Mouse (Mus musculus) heart, postnatal 36 days (tissue): Measurements from ENCODE around the gene Slc23a4. TPM values are rescaled to one million over a fixed set of nuclear protein-coding genes. Genes with fewer than 3 reads are reported as not detected.

Source experiments
- total RNA-seq, 2 experiments: library from RNA; stranded (reverse); gene quantifications; 2 replicates each; pipeline ENCODE4 v1.2.3; 2021

Gene Slc23a4
- total RNA-seq, 2 experiments from 2014 or later, result 0.27 to 1.2 TPM

Other genes starting within 250 kb of the Slc23a4 start
- 1 to 10 TPM; 3.1 to 3.9 TPM for gene Agbl3, start 208.0 kb downstream of the Slc23a4 start, total RNA-seq
- gene Tmem140, start 125.3 kb downstream of the Slc23a4 start, total RNA-seq, result 10 to 100 TPM; 34.9 to 38.0 TPM
- gene Cyren, start 110.3 kb downstream of the Slc23a4 start, total RNA-seq, result 1 to 10 TPM; 2.3 to 3.5 TPM
- gene Wdr91, start 77.5 kb downstream of the Slc23a4 start, total RNA-seq, result 10 to 100 TPM; 11.4 to 15.5 TPM
- not detected for gene Stra8, start 68.2 kb downstream of the Slc23a4 start, total RNA-seq
- 10 to 100 TPM; 21.2 to 21.4 TPM for gene Cnot4, start 145.3 kb upstream of the Slc23a4 start, total RNA-seq
- gene Nup205, start 189.0 kb upstream of the Slc23a4 start, total RNA-seq, result 10 to 100 TPM; 13.3 to 14.5 TPM